Mouse (Mus musculus) monocyte, adult 5-6 weeks (primary cell): Measurements from ENCODE around the gene 5430402E10Rik. TPM values are rescaled to one million over a fixed set of nuclear protein-coding genes. Genes with fewer than 3 reads are reported as not detected.
"Not testable (repeated sequence)": the region's sequence is repeated elsewhere in the genome, so short reads cannot be mapped to it uniquely, and the experiment has no call there.

ENCODE experiments used
- ATAC-seq: fragments of 153-309, 156-312 bp; replicated peaks from 2 replicates; pipeline ENCODE4 v1.8.0; 2017; ENCODE audit warnings: mild to moderate bottlenecking; ENCODE audit not compliant: low TSS enrichment, insufficient number of reproducible peaks, severe bottlenecking, poor library complexity, low FRiP score
- total RNA-seq: library from RNA; stranded (forward); fragments of 200-1000, 200-491, 200-594 nt; gene quantifications from 3 replicates; pipeline ENCODE4 v1.2.3, GENCODE M21; 2017

5430402E10Rik gene
- total RNA-seq, result not detected in 3 replicates

- ATAC-seq, result not testable (repeated sequence)
These were observed at the start of gene 5430402E10Rik for GRCm38 (mm10) chrX:77924962-77925361. 5430402E10Rik (minus strand) TSS chrX:77925062.

GRCm38 (mm10) chrX:77880033-77880432 lies 44.8 kb downstream of the 5430402E10Rik start:
- not testable (repeated sequence) for ATAC-seq

Other genes with a start within 250 kb of the 5430402E10Rik start
- 46.7 to 56.2 TPM (median 49.5 TPM) in 3 replicates for gene Prkx, start 128.8 kb downstream of the 5430402E10Rik start, total RNA-seq
- gene Pbsn, start 71.4 kb downstream of the 5430402E10Rik start, total RNA-seq, result not detected in 3 replicates
- gene Gm14744, start 60.3 kb downstream of the 5430402E10Rik start, total RNA-seq, result not detected in 3 replicates
- gene Obp1a, start 166.3 kb upstream of the 5430402E10Rik start, total RNA-seq, result not detected in 3 replicates
- gene Gm5938, start 200.4 kb upstream of the 5430402E10Rik start, total RNA-seq, result not detected in 3 replicates